Mouse (Mus musculus): ENCODE results near the gene Gm20388. TPM values are rescaled to one million over a fixed set of nuclear protein-coding genes. Genes with fewer than 3 reads are reported as not detected.

Gene Gm20388
- total and polyA plus RNA-seq, 2 experiments from 2014 or later = 51.3 TPM; not detected in 1

- no peaks in the 10 kb centered on the region for H3K9me3 ChIP-seq (ENCODE audit: low read length)
- H3K27me3 ChIP-seq (ENCODE audit: insufficient read depth, low read length) = no peaks in the 10 kb centered on the region
- no peak for TF ChIP-seq CTCF (IDR thresholded peaks at IDR 0.05; ENCODE audit: low read depth)
- DNase-seq = no peak
- no peak for ATAC-seq
- H3K27ac ChIP-seq (ENCODE audit: low read depth, low read length) = no peak overlapping the region
- no peaks in the 10 kb centered on the region for H3K4me1 ChIP-seq (ENCODE audit: insufficient read depth)
- no peak overlapping the region for H3K4me3 ChIP-seq (ENCODE audit: low read depth, low read length)
- H3K36me3 ChIP-seq (ENCODE audit: insufficient read depth) = no peaks in the 10 kb centered on the region
- 79% methylated on average over 5 of the region's 5 CpGs for WGBS
- no peak overlapping the region for H3K9ac ChIP-seq
- H3K4me2 ChIP-seq (ENCODE audit: low read depth) = no peak overlapping the region
These were observed 3071.0 kb downstream of the Gm20388 start for GRCm38 (mm10) chr8:122981646-122982045.

DNA sequence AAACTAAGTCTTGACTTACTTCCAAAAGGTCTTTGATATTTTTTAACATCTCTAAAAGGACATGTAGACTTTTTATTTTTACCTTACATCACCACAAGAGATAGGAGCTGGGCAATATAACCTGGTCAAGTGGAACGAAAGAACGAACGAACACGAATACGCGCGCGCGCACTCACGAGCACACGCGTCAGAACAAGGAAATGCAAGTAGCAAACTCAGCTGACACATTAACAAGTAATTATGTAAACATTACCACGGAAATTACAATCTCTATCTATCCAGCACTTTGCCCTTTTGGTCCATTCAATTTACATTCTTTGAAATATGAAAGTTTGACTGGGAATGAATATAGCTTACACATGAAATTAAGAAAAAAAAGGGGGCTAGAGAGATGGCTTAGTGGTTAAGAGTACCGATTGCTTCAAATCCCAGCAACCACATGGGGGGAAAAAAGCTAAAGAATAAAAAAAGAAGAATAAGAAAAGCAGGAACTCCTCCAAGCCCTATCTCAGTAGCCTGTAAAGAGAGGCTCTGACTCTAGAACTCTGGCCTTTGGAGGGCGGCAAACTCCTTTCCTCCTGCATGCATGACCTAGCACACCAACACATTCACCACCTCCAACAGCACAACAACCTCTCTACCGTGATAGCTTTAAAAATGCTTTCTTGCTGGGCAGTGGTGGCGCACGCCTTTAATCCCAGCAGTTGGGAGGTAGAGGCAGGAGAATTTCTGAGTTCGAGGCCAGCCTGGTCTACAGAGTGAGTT lies 3072.7 kb downstream of the Gm20388 start:
- no peak for TF ChIP-seq CTCF (IDR thresholded peaks at IDR 0.05; ENCODE audit: low read depth)
- Histone ChIP-seq H3K27ac (ENCODE audit: low read depth, low read length) (no peak overlapping the region), H3K4me3 (ENCODE audit: low read depth, low read length) (no peak overlapping the region), H3K4me1 (ENCODE audit: insufficient read depth) (no peaks in the 10 kb centered on the region), H3K27me3 (ENCODE audit: insufficient read depth, low read length) (no peaks in the 10 kb centered on the region), H3K9ac (no peak overlapping the region), H3K36me3 (ENCODE audit: insufficient read depth) (no peaks in the 10 kb centered on the region), H3K9me3 (ENCODE audit: low read length) (no peaks in the 10 kb centered on the region), H3K4me2 (ENCODE audit: low read depth) (no peak overlapping the region)
- DNase-seq (no peak), ATAC-seq (no peak)
- 89% methylated on average over 19 of the region's 19 CpGs for WGBS

- no peak for ATAC-seq
- no peak overlapping the region for H3K27ac ChIP-seq (ENCODE audit: low read depth, low read length)
- H3K4me3 ChIP-seq (ENCODE audit: low read depth, low read length) = no peak overlapping the region
- no peaks in the 10 kb centered on the region for H3K36me3 ChIP-seq (ENCODE audit: insufficient read depth)
- no peak overlapping the region for H3K4me2 ChIP-seq (ENCODE audit: low read depth)
- H3K4me1 ChIP-seq (ENCODE audit: insufficient read depth) = no peaks in the 10 kb centered on the region
- H3K9ac ChIP-seq = no peak overlapping the region
- 90% methylated on average over 3 of the region's 3 CpGs for WGBS
- no peaks in the 10 kb centered on the region for H3K9me3 ChIP-seq (ENCODE audit: low read length)
- no peak for DNase-seq
- TF ChIP-seq CTCF (IDR thresholded peaks at IDR 0.05; ENCODE audit: low read depth) = no peak
- H3K27me3 ChIP-seq (ENCODE audit: insufficient read depth, low read length) = no peaks in the 10 kb centered on the region
These were observed 3073.5 kb downstream of the Gm20388 start for GRCm38 (mm10) chr8:122984175-122984574.

DNA sequence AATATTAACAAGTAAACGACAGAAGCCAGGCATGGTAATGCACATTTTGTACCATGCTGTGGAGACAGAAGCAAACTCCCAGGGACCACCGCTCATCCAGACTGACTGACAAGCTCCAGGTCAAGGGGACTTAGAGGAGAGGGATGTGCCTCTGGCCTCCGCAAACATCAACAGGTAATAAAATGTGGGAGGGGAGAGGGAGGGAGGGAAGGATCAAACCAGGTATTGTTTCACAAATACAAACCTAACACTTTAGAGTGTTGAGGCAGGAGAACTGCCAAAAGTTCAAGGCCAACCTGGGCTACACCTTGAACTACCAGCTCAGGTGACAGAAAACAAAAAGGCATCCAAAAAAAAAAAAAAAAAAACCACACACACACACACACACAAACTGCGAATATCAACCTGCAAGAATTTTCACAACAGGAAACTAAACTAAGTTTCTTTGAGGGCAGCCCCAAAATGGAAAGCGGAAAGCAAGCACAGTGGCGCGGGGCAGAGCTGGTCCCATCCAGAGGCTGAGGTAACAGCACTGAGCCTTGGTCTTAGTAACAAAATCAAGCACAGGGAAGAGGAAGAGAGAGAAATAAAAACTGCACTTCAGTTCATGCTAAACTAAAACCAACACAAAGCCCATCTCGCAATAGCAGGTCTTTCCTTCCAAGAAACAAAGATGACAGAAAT lies 3076.0 kb downstream of the Gm20388 start:
- no peak for ATAC-seq
- Histone ChIP-seq H3K27ac (ENCODE audit: low read depth, low read length) (no peak overlapping the region), H3K4me1 (ENCODE audit: insufficient read depth) (no peaks in the 10 kb centered on the region), H3K36me3 (ENCODE audit: insufficient read depth) (no peaks in the 10 kb centered on the region), H3K9ac (no peak overlapping the region), H3K9me3 (ENCODE audit: low read length) (no peaks in the 10 kb centered on the region), H3K27me3 (ENCODE audit: insufficient read depth, low read length) (no peaks in the 10 kb centered on the region), H3K4me2 (ENCODE audit: low read depth) (no peak overlapping the region), H3K4me3 (ENCODE audit: low read depth, low read length) (no peak overlapping the region)
- no peak for TF ChIP-seq CTCF (IDR thresholded peaks at IDR 0.05; ENCODE audit: low read depth)
- 88% methylated on average over 8 of the region's 8 CpGs for WGBS
- no peak for DNase-seq

GRCm38 (mm10) chr8:122987255-122987654 lies 3076.6 kb downstream of the Gm20388 start:
- WGBS = 37% methylated on average over 2 of the region's 2 CpGs
- H3K9me3 ChIP-seq (ENCODE audit: low read length) = no peaks in the 10 kb centered on the region
- ATAC-seq (no peak), DNase-seq (no peak)
- H3K9ac ChIP-seq = no peak overlapping the region
- H3K27ac ChIP-seq (ENCODE audit: low read depth, low read length) = no peak overlapping the region
- no peaks in the 10 kb centered on the region for H3K27me3 ChIP-seq (ENCODE audit: insufficient read depth, low read length)
- TF ChIP-seq CTCF (IDR thresholded peaks at IDR 0.05; ENCODE audit: low read depth) = no peak
- H3K4me2 ChIP-seq (ENCODE audit: low read depth) = no peak overlapping the region
- H3K4me3 ChIP-seq (ENCODE audit: low read depth, low read length) = no peak overlapping the region
- H3K36me3 ChIP-seq (ENCODE audit: insufficient read depth) = no peaks in the 10 kb centered on the region
- no peaks in the 10 kb centered on the region for H3K4me1 ChIP-seq (ENCODE audit: insufficient read depth)

- WGBS = 92% methylated on average over 3 of the region's 3 CpGs
- H3K4me1 ChIP-seq (ENCODE audit: insufficient read depth) = no peaks in the 10 kb centered on the region
- ATAC-seq (no peak), DNase-seq (no peak)
- H3K27me3 ChIP-seq (ENCODE audit: insufficient read depth, low read length) = no peaks in the 10 kb centered on the region
- no peak overlapping the region for H3K4me2 ChIP-seq (ENCODE audit: low read depth)
- no peak for TF ChIP-seq CTCF (IDR thresholded peaks at IDR 0.05; ENCODE audit: low read depth)
- no peak overlapping the region for H3K9ac ChIP-seq
- no peaks in the 10 kb centered on the region for H3K9me3 ChIP-seq (ENCODE audit: low read length)
- no peaks in the 10 kb centered on the region for H3K36me3 ChIP-seq (ENCODE audit: insufficient read depth)
- H3K4me3 ChIP-seq (ENCODE audit: low read depth, low read length) = no peak overlapping the region
- no peak overlapping the region for H3K27ac ChIP-seq (ENCODE audit: low read depth, low read length)
These were observed 3078.3 kb downstream of the Gm20388 start for GRCm38 (mm10) chr8:122988955-122989354.

- no peak overlapping the region for H3K4me3 ChIP-seq (ENCODE audit: low read depth, low read length)
- WGBS = 92% methylated on average over 2 of the region's 2 CpGs
- no peaks in the 10 kb centered on the region for H3K4me1 ChIP-seq (ENCODE audit: insufficient read depth)
- ATAC-seq (no peak), DNase-seq (no peak)
- no peak for TF ChIP-seq CTCF (IDR thresholded peaks at IDR 0.05; ENCODE audit: low read depth)
- no peak overlapping the region for H3K4me2 ChIP-seq (ENCODE audit: low read depth)
- no peak overlapping the region for H3K27ac ChIP-seq (ENCODE audit: low read depth, low read length)
- no peaks in the 10 kb centered on the region for H3K27me3 ChIP-seq (ENCODE audit: insufficient read depth, low read length)
- H3K9me3 ChIP-seq (ENCODE audit: low read length) = no peaks in the 10 kb centered on the region
- H3K9ac ChIP-seq = no peak overlapping the region
- no peaks in the 10 kb centered on the region for H3K36me3 ChIP-seq (ENCODE audit: insufficient read depth)
These were observed 3079.3 kb downstream of the Gm20388 start for GRCm38 (mm10) chr8:122989976-122990375.

Measured in forebrain, postnatal 0 days (tissue).